Mouse (Mus musculus): Measurements from ENCODE around the gene Tcl1b5. TPM values are rescaled to one million over a fixed set of nuclear protein-coding genes. Genes with fewer than 3 reads are reported as not detected.
"Not testable (repeated sequence)": the region's sequence is repeated elsewhere in the genome, so short reads cannot be mapped to it uniquely, and the experiment has no call there.

Gene Tcl1b5
- polyA plus RNA-seq, 1 experiment from 2014 or later = not detected

DNA sequence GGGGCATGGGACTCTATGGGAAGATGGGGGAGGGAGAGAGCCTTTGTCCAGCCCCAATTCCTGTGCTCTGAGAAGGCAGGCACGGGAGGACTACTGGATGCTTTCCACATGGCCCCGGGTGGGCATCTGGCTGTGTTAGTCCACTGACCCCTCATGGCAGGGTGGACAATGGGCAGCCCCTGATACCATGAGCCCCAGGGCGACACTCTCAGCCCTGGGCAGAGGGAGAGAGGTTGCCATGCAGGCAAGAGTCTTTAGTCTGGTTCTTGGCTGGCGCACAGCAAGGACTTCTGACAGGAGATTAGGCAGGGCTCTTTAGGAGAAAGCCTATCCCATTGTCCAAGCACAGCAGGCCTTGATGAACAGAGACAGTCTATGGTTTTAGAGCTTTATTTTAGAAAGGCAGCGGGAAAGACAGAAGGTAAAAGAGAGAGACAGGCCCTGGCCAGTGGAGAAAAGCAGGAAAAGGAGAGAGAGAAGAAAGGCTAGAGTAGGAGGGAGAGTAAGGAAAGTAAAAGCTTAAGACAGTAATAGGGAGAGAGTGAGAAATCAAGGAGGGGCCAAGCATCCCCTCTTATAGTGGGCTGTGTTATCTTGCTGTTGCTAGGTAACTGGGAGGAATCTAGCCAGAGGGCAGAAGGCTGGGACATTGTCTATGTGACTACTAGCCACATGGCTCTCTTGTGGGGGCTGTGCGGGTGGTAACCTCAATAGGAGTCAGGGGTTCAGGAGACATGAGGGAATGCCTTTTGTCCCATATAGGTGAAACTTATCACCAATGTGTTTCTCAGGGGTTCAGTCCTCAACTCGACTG, 23.7 kb downstream of the Tcl1b5 start:
- H3K4me2 ChIP-seq (ENCODE audit: low read depth, low read length); H3K27me3 ChIP-seq (ENCODE audit: control insufficient read depth, insufficient read depth, low read depth, low read length); H3K4me1 ChIP-seq (replicated peaks; ENCODE audit: control insufficient read depth, insufficient read depth, low read length); H3K9ac ChIP-seq (ENCODE audit: low read length); H3K9me3 ChIP-seq (ENCODE audit: control insufficient read depth, low read length); ATAC-seq (ENCODE audit: low read depth); H3K4me3 ChIP-seq (ENCODE audit: low read length); H3K27ac ChIP-seq (ENCODE audit: low read length); H3K36me3 ChIP-seq (ENCODE audit: control insufficient read depth, insufficient read depth, low read length): not testable (repeated sequence)
- 64% methylated on average over 7 of the region's 7 CpGs for WGBS

DNA sequence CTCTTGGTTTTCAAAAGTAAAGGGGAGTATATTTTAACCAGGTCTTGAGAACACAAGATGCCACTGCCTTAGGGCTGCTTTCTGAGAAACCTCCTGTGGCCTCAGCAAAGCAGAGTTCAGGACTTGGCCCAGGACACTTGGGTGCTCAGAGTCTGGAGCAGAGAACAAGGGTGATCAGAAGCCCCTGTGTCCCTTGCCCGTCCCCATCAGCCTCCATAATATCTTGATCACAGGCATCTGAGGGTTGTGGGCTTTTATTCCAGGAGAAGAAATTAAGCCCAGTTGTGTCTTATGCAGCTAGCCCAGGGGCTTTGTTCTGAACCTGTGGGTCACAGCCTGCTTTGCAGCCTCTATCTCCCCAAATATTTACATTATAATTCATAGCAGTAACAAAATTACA, 25.5 kb downstream of the Tcl1b5 start, which contains the start of gene Tcl1b4:
Gene Tcl1b4, plus strand, starts transcription at position 301 of the 400 bp plus-strand sequence.
- H3K27ac ChIP-seq (ENCODE audit: low read length); H3K9ac ChIP-seq (ENCODE audit: low read length); H3K4me1 ChIP-seq (replicated peaks; ENCODE audit: control insufficient read depth, insufficient read depth, low read length); H3K4me3 ChIP-seq (ENCODE audit: low read length); ATAC-seq (ENCODE audit: low read depth); H3K9me3 ChIP-seq (ENCODE audit: control insufficient read depth, low read length); H3K27me3 ChIP-seq (ENCODE audit: control insufficient read depth, insufficient read depth, low read depth, low read length); H3K4me2 ChIP-seq (ENCODE audit: low read depth, low read length); H3K36me3 ChIP-seq (ENCODE audit: control insufficient read depth, insufficient read depth, low read length): not testable (repeated sequence)
- WGBS = 80% methylated on average over 1 of the region's 1 CpGs

- H3K36me3 ChIP-seq (ENCODE audit: control insufficient read depth, insufficient read depth, low read length) = no peaks in the 10 kb centered on the region
- WGBS = 67% methylated on average over 1 of the region's 1 CpGs
- no peak overlapping the region for H3K27ac ChIP-seq (ENCODE audit: low read length)
- no peaks in the 10 kb centered on the region for H3K9me3 ChIP-seq (ENCODE audit: control insufficient read depth, low read length)
- no peak for ATAC-seq (ENCODE audit: low read depth)
- no peaks in the 10 kb centered on the region for H3K4me1 ChIP-seq (replicated peaks; ENCODE audit: control insufficient read depth, insufficient read depth, low read length)
- no peak overlapping the region for H3K4me3 ChIP-seq (ENCODE audit: low read length)
- H3K4me2 ChIP-seq (ENCODE audit: low read depth, low read length) = no peak overlapping the region
- no peaks in the 10 kb centered on the region for H3K27me3 ChIP-seq (ENCODE audit: control insufficient read depth, insufficient read depth, low read depth, low read length)
- H3K9ac ChIP-seq (ENCODE audit: low read length) = no peak overlapping the region
These were observed 30.9 kb downstream of the Tcl1b5 start for GRCm38 (mm10) chr12:105207071-105207470.

GRCm38 (mm10) chr12:105208441-105208840, 32.3 kb downstream of the Tcl1b5 start:
- Histone ChIP-seq H3K27ac (ENCODE audit: low read length) (no peak overlapping the region), H3K36me3 (ENCODE audit: control insufficient read depth, insufficient read depth, low read length) (no peaks in the 10 kb centered on the region), H3K4me1 (replicated peaks; ENCODE audit: control insufficient read depth, insufficient read depth, low read length) (no peaks in the 10 kb centered on the region), H3K27me3 (ENCODE audit: control insufficient read depth, insufficient read depth, low read depth, low read length) (no peaks in the 10 kb centered on the region), H3K9ac (ENCODE audit: low read length) (no peak overlapping the region), H3K9me3 (ENCODE audit: control insufficient read depth, low read length) (no peaks in the 10 kb centered on the region), H3K4me3 (ENCODE audit: low read length) (no peak overlapping the region), H3K4me2 (ENCODE audit: low read depth, low read length) (no peak overlapping the region)
- ATAC-seq (ENCODE audit: low read depth) = no peak
- 89% methylated on average over 1 of the region's 1 CpGs for WGBS

- Histone ChIP-seq H3K36me3 (ENCODE audit: control insufficient read depth, insufficient read depth, low read length) (no peaks in the 10 kb centered on the region), H3K27ac (ENCODE audit: low read length) (no peak overlapping the region), H3K4me2 (ENCODE audit: low read depth, low read length) (no peak overlapping the region), H3K4me1 (replicated peaks; ENCODE audit: control insufficient read depth, insufficient read depth, low read length) (no peaks in the 10 kb centered on the region), H3K9me3 (ENCODE audit: control insufficient read depth, low read length) (no peaks in the 10 kb centered on the region), H3K27me3 (ENCODE audit: control insufficient read depth, insufficient read depth, low read depth, low read length) (no peaks in the 10 kb centered on the region), H3K9ac (ENCODE audit: low read length) (no peak overlapping the region), H3K4me3 (ENCODE audit: low read length) (no peak overlapping the region)
- WGBS = 88% methylated on average over 7 of the region's 7 CpGs
- ATAC-seq (ENCODE audit: low read depth) = no peak
These were observed 33.1 kb downstream of the Tcl1b5 start for GRCm38 (mm10) chr12:105209231-105209630.

- H3K27me3 ChIP-seq (ENCODE audit: control insufficient read depth, insufficient read depth, low read depth, low read length) = no peaks in the 10 kb centered on the region
- no peaks in the 10 kb centered on the region for H3K9me3 ChIP-seq (ENCODE audit: control insufficient read depth, low read length)
- H3K4me2 ChIP-seq (ENCODE audit: low read depth, low read length) = no peak overlapping the region
- H3K4me1 ChIP-seq (replicated peaks; ENCODE audit: control insufficient read depth, insufficient read depth, low read length) = no peaks in the 10 kb centered on the region
- ATAC-seq (ENCODE audit: low read depth) = no peak
- no peak overlapping the region for H3K9ac ChIP-seq (ENCODE audit: low read length)
- 72% methylated on average over 7 of the region's 7 CpGs for WGBS
- H3K4me3 ChIP-seq (ENCODE audit: low read length) = no peak overlapping the region
- no peaks in the 10 kb centered on the region for H3K36me3 ChIP-seq (ENCODE audit: control insufficient read depth, insufficient read depth, low read length)
- no peak overlapping the region for H3K27ac ChIP-seq (ENCODE audit: low read length)
These were observed 41.1 kb downstream of the Tcl1b5 start for GRCm38 (mm10) chr12:105217101-105217760.

- ATAC-seq (ENCODE audit: low read depth) = no peak
- no peaks in the 10 kb centered on the region for H3K36me3 ChIP-seq (ENCODE audit: control insufficient read depth, insufficient read depth, low read length)
- H3K9ac ChIP-seq (ENCODE audit: low read length) = no peak within 1 kb of the TSS
- H3K27me3 ChIP-seq (ENCODE audit: control insufficient read depth, insufficient read depth, low read depth, low read length) = no peaks in the 10 kb centered on the region
- 82% methylated on average over 22 of the region's 22 CpGs for whole genome bisulfite sequencing
- no peak within 1 kb of the TSS for H3K4me2 ChIP-seq (ENCODE audit: low read depth, low read length)
- no peaks in the 10 kb centered on the region for H3K4me1 ChIP-seq (replicated peaks; ENCODE audit: control insufficient read depth, insufficient read depth, low read length)
- H3K4me3 ChIP-seq (ENCODE audit: low read length) = no peak within 1 kb of the TSS
- H3K9me3 ChIP-seq (ENCODE audit: control insufficient read depth, low read length) = no peaks in the 10 kb centered on the region
- H3K27ac ChIP-seq (ENCODE audit: low read length) = no peak within 1 kb of the TSS
These were observed 46.6 kb downstream of the Tcl1b5 start, which contains the start of gene Tcl1 for GRCm38 (mm10) chr12:105222601-105223319. Tcl1 (minus strand) TSS chr12:105222793.

DNA sequence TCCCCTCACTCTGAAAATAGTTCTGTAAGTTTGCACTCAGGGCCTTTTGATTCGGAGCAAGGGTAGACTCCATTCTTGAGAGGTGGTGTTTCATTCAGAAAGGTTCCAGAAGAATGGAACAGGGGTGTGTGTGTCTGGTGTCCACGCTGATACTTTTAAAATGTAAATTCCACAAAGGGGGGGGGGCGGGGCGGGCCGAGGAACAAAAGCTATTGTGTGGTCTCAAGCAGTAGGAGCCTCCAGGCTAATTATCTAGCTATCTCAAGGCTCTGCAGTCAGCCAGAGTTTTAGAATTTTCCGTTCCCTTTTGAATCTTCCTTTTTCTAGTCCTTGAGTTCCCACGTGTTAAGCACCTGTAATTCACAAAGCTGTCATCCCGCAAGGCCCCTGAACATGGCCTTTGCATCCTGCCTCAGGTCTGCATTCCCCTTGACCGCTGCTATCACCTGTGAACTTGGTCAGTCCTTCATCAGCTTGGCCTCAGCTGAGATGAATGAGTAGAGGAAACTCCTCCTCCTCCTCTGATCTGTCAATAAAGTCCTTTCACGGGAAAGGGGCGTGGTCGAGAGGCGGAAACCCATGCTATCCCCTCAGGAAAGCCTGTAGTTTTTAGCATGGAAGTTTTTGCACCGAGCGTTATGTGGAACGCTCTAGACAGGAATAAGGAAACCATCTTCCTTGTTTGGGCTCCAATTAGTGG, 48.6 kb downstream of the Tcl1b5 start:
- H3K9me3 ChIP-seq (ENCODE audit: control insufficient read depth, low read length) = no peaks in the 10 kb centered on the region
- H3K27ac ChIP-seq (ENCODE audit: low read length) = no peak overlapping the region
- no peak overlapping the region for H3K9ac ChIP-seq (ENCODE audit: low read length)
- no peak overlapping the region for H3K4me3 ChIP-seq (ENCODE audit: low read length)
- ATAC-seq (ENCODE audit: low read depth) = no peak
- 51% methylated on average over 16 of the region's 16 CpGs for WGBS
- no peaks in the 10 kb centered on the region for H3K36me3 ChIP-seq (ENCODE audit: control insufficient read depth, insufficient read depth, low read length)
- no peak overlapping the region for H3K4me2 ChIP-seq (ENCODE audit: low read depth, low read length)
- no peaks in the 10 kb centered on the region for H3K27me3 ChIP-seq (ENCODE audit: control insufficient read depth, insufficient read depth, low read depth, low read length)
- H3K4me1 ChIP-seq (replicated peaks; ENCODE audit: control insufficient read depth, insufficient read depth, low read length) = no peaks in the 10 kb centered on the region

All from lung, embryonic 16.5 days (tissue).